10 mouse cellular contexts compared by ENCODE assay signal in genomic region chr3:82412397-82412796, GRCm38 (mm10). TPM values are rescaled to one million over a fixed set of nuclear protein-coding genes. Genes with fewer than 3 reads are reported as not detected.
DNase-seq lines count a peak whose midpoint lies in the region; ATAC-seq and TF ChIP-seq lines count a peak whose summit lies in the region.
"Had no signal": no experiment of that assay in that cellular context is flagged by ENCODE, and none has a peak within 500 bp of the region (broad histone marks: within the 10 kb centered on the region; RNA-seq: fewer than 3 reads in every experiment).

No protein-coding gene starts in this region.

- H3K9me3 ChIP-seq in heart, embryonic 10.5 days: no peaks in the 10 kb centered on the region
- no peaks in the 10 kb centered on the region for H3K9me3 ChIP-seq in forebrain, embryonic 12.5 days

- no peak for TF ChIP-seq POLR2A in lung, adult 2 months (IDR thresholded peaks at IDR 0.05; ENCODE audit: borderline replicate concordance, extremely low read depth, low read depth, low read length)

- intact Hi-C loops in left cerebral cortex, postnatal 4 days (cut with DNase I): no loop called here

- no peak for TF ChIP-seq CTCF in lung, adult 2 months (IDR thresholded peaks at IDR 0.05; ENCODE audit: insufficient read depth, low read length)

- no peak overlapping the region for H3K4me3 ChIP-seq in heart, embryonic 10.5 days
- no peak overlapping the region for H3K4me3 ChIP-seq in lung, adult 2 months (replicated peaks; ENCODE audit: extremely low read depth, low read depth, low read length)
- no peak overlapping the region for H3K4me3 ChIP-seq in forebrain, embryonic 12.5 days (replicated peaks)

- H3K27ac ChIP-seq in heart, embryonic 10.5 days: no peak overlapping the region
- H3K27ac ChIP-seq in forebrain, embryonic 12.5 days: no peak overlapping the region

- H3K27me3 ChIP-seq in heart, embryonic 10.5 days (ENCODE audit: insufficient read depth, poor library complexity, severe bottlenecking): no peaks in the 10 kb centered on the region
- no peaks in the 10 kb centered on the region for H3K27me3 ChIP-seq in forebrain, embryonic 12.5 days

- H3K9ac ChIP-seq in forebrain, embryonic 12.5 days: no peak overlapping the region

- no peaks in the 10 kb centered on the region for H3K36me3 ChIP-seq in heart, embryonic 10.5 days
- H3K36me3 ChIP-seq in forebrain, embryonic 12.5 days (replicated peaks): no peaks in the 10 kb centered on the region

- H3K4me1 ChIP-seq in heart, embryonic 10.5 days: no peaks in the 10 kb centered on the region
- H3K4me1 ChIP-seq in lung, adult 2 months (ENCODE audit: control insufficient read depth, insufficient read depth, low read length): no peaks in the 10 kb centered on the region
- no peaks in the 10 kb centered on the region for H3K4me1 ChIP-seq in forebrain, embryonic 12.5 days

- no peak for ATAC-seq in forebrain, embryonic 12.5 days (ENCODE audit: low FRiP score)
- ATAC-seq: forebrain, embryonic 16.5 days had no signal

- peak; percentile 16 for DNase-seq in heart, postnatal 4 days
- DNase-seq in heart, embryonic 10.5 days (ENCODE audit: low spot score): no peak
- DNase-seq in lung, postnatal 14 days: peak; percentile 24
- DNase-seq in lung, adult 2 months: no peak
- peak; percentile 69 for DNase-seq in adipocyte (ENCODE audit: low spot score)
- DNase-seq in mesoderm, embryonic 11.5 days (ENCODE audit: low read depth, low spot score): peak; percentile 62
- no peak for DNase-seq in left cerebral cortex, postnatal 4 days
- DNase-seq: thymus, adult 18-20 months had no signal

- no peak overlapping the region for H3K4me2 ChIP-seq in forebrain, embryonic 12.5 days

RNA-seq across cellular contexts. Expression of gene Map9, which starts 54.6 kb away (rescaled TPM):
- 1 to 10 TPM; 3.0 to 3.4 TPM for total RNA-seq in heart, postnatal 4 days (2021)
- 4.9 and 5.3 TPM in 2 replicates for polyA plus RNA-seq in heart, embryonic 10.5 days (2016; fragmentation: Nextera tagmentation; extraction: Ambion mirVana)
- 0.84 and 1.3 TPM in 2 replicates for polyA plus RNA-seq in lung, adult 2 months (2012; rRNA removed)
- 25.1 and 28.3 TPM in 2 replicates for polyA plus RNA-seq in forebrain, embryonic 12.5 days (2016; fragmentation: Nextera tagmentation; extraction: Ambion mirVana)
- total RNA-seq in left cerebral cortex, postnatal 4 days (2021): 100 to 1,000 TPM; 145 to 155 TPM

Comparison
In these comparisons a context has a peak if more than half of its experiments do, and no peak if none do; other contexts are left out.
1. DNase-seq: peak in heart, postnatal 4 days (single experiment), lung, postnatal 14 days (single experiment), adipocyte (single experiment) and mesoderm, embryonic 11.5 days (single experiment); none in heart, embryonic 10.5 days (single experiment), lung, adult 2 months (single experiment) and left cerebral cortex, postnatal 4 days (single experiment).